Mouse (Mus musculus) kidney, postnatal 25 days (tissue): ENCODE measurements around the gene Mpnd.
A peak's percentile ranks its signal among the peaks of the same experiment; 100 is the strongest.

ENCODE experiments used
- DNase-seq, 2 experiments: peaks; one replicate each; pipeline ENCODE4 v3.0.0; 2021; ENCODE audit warnings: mixed read lengths in 2 of 2

The Mpnd gene

GRCm38 (mm10) chr17:56020400-56021084 is 15.0 kb downstream of the Mpnd start:
- no peak for DNase-seq

- no peak for DNase-seq
These were observed 15.8 kb downstream of the Mpnd start for GRCm38 (mm10) chr17:56021161-56021910.

GRCm38 (mm10) chr17:56022131-56022988 is 16.8 kb downstream of the Mpnd start:
- DNase-seq = no peak

GRCm38 (mm10) chr17:56022989-56023290 is 17.4 kb downstream of the Mpnd start:
- no peak for DNase-seq

GRCm38 (mm10) chr17:56023386-56023785 is 17.9 kb downstream of the Mpnd start:
- no peak for DNase-seq

- DNase-seq = no peak
These were observed 19.0 kb downstream of the Mpnd start for GRCm38 (mm10) chr17:56024476-56024875.

- no peak for DNase-seq
These were observed 19.4 kb downstream of the Mpnd start for GRCm38 (mm10) chr17:56024931-56025330.

- no peak for DNase-seq
These were observed 20.8 kb downstream of the Mpnd start for GRCm38 (mm10) chr17:56026303-56026702.

- DNase-seq = peak in 1 of 2 experiments; percentile 56
These were observed 21.4 kb downstream of the Mpnd start for GRCm38 (mm10) chr17:56026881-56027280.

- no peak for DNase-seq
These were observed 22.4 kb downstream of the Mpnd start for GRCm38 (mm10) chr17:56027801-56028441.

GRCm38 (mm10) chr17:56030238-56030870 is 24.8 kb downstream of the Mpnd start:
- DNase-seq = no peak

- DNase-seq = peak; percentile 71 to 89
These were observed 25.4 kb downstream of the Mpnd start for GRCm38 (mm10) chr17:56030919-56031318.

- no peak for DNase-seq
These were observed 25.9 kb downstream of the Mpnd start for GRCm38 (mm10) chr17:56031431-56031830.

- peak in 1 of 2 experiments; percentile 60 for DNase-seq
These were observed 26.7 kb downstream of the Mpnd start for GRCm38 (mm10) chr17:56032127-56032733.

GRCm38 (mm10) chr17:56032831-56033230 is 27.3 kb downstream of the Mpnd start:
- DNase-seq = no peak

GRCm38 (mm10) chr17:56034040-56034725 is 28.7 kb downstream of the Mpnd start:
- DNase-seq = no peak

GRCm38 (mm10) chr17:56034726-56035100 is 29.2 kb downstream of the Mpnd start:
- no peak for DNase-seq

GRCm38 (mm10) chr17:56035216-56035615 is 29.7 kb downstream of the Mpnd start:
- DNase-seq = no peak

GRCm38 (mm10) chr17:56036176-56036900 is 30.8 kb downstream of the Mpnd start, which contains the start of gene Sh3gl1:
Sh3gl1 (minus strand) TSS chr17:56036635.
- peak; percentile 98 to 99 for DNase-seq

- DNase-seq = peak in 1 of 2 experiments; percentile 58
These were observed 31.4 kb downstream of the Mpnd start for GRCm38 (mm10) chr17:56036901-56037287.
